Mouse (Mus musculus) ES-Bruce4 (cell line): ENCODE data around the gene Gm4881.

Source experiments
- CTCF ChIP-seq: IDR thresholded peaks from one replicate; pipeline ENCODE4 v1.8.1; 2011; ENCODE audit warnings: low read depth, low read length
- EP300 ChIP-seq: IDR thresholded peaks from 2 replicates; pipeline ENCODE4 v1.6.1; 2011; ENCODE audit warnings: low read depth, low read length; ENCODE audit not compliant: insufficient read depth
- POLR2A ChIP-seq: IDR thresholded peaks from one replicate; pipeline ENCODE4 v1.8.1; 2011; ENCODE audit warnings: low read length; ENCODE audit not compliant: insufficient read depth

DNA sequence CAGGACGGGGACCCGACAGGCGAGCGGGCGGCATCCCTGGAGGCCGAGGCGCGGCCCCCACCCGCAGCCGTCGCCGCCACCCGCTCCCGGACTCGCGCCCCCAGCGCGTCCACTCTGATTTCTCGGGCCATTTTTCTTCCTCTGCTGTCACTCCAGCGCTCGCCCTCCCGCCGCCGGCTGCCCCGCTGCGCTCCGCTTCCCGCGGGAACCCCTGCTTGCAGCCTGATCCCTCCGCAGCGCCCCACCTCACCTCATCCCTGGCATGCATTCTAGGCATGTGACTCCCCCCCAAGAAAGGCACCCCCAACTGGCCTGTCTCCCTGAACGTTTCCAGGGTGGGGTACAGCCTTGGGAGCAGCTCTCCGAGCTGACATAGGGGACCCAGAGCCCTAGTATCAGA lies 10.9 kb upstream of the Gm4881 start:
- no peak for TF ChIP-seq EP300
- no peak for TF ChIP-seq POLR2A
- no peak for TF ChIP-seq CTCF
